Mouse (Mus musculus) lung, postnatal 36 days (tissue): Measurements from ENCODE around the gene Hsp90aa1.
A peak's percentile ranks its signal among the peaks of the same experiment; 100 is the strongest.
"Not testable (repeated sequence)": the region's sequence is repeated elsewhere in the genome, so short reads cannot be mapped to it uniquely, and the experiment has no call there.

ENCODE experiments used
- DNase-seq: peaks from one replicate; pipeline ENCODE4 v3.0.0; 2022; ENCODE audit warnings: mixed read lengths

The Hsp90aa1 gene

DNA sequence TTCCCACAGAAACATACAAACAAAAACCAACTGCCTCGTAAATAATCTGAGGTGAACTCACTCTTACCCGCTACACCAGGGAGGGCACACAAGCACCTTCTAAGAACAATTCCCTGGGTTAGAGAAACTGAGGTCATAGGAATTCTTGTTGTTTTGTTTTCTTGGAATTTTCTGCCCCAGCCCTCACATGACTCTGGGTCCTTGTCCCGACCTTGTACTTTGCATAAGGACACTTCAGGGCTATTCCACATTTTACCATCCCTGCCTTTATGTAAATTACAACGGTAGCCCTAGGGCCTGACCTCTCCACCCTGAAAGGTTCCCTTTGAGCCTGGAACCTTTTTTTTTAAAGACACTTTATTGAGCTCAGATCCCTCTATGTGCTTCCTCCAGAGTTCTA lies at the start of gene Hsp90aa1:
TSS of gene Hsp90aa1 (minus strand) at position 173 of the 400 bp plus-strand sequence.
- no peak for DNase-seq

- DNase-seq = no peak
These were observed 48.4 kb upstream of the Hsp90aa1 start for GRCm38 (mm10) chr12:110750770-110751439.

- DNase-seq = no peak
These were observed 35.8 kb upstream of the Hsp90aa1 start for GRCm38 (mm10) chr12:110738158-110738921.

DNA sequence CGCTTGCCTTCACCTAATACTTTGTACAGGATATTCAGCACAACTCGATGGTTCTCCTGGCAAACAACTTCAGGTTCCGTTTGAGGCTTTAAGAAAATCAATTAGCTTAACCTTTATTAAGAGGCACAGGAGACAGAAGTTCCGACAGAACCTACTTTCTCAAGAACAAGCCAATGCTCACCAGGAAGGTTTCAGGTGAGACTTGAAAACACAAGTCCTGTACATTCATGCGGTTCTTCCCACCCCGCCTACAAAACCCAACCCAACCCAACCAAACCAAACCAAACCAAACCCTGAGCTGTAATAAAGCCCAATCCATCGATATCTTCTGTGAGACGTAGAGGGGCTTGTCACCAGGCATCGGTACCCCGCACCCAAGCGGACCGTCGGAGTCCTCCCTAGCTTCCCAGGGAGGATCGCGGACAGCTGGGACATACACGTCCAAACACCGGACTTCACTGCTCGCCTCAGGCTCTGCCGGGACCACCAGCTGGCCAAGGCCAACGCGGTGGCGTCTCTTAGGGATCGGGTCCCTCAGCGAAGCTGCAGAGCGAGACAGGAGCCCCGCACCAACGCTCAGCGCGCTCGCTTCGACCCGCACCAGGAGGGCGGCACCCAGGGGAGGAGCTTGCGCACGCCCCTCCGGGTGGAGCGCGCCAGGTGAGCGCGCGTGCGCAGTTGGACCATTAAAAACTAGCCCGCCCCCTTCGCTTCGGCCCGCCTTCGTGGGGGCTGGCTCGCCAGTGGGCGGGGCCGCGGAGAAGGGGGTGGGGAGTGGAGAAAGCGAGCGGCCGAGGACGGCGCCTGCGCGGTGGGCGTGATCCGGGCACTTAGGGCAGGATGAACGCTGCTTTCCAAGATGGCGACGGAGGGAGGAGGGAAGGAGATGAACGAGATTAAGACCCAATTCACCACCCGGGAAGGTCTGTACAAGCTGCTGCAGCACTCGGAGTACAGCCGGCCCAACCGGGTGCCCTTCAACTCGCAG lies 34.9 kb upstream of the Hsp90aa1 start, which contains the start of gene Wdr20:
TSS of gene Wdr20 (plus strand) at position 775 of the 988 bp plus-strand sequence.
- peak; percentile 96 for DNase-seq

DNA sequence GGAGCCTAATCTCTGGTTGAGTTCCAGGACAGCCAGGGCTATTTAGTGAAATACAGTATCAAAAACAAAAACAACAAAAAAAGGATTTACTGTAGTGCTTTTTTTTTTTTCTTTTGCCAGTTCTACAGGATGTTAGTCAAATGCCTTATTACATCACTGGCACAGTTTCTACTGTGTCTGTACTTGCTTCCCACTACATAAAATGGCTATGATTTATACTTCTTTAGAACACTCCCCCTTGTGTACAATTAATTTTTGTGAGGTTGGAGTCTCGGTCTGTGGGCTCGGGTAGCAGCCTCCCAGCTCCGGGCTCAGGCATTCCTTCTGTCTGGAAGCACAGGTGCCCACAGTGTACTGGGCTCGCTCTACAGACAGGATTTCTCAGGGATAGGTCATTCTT lies 34.1 kb upstream of the Hsp90aa1 start:
- DNase-seq = no peak

- DNase-seq = not testable (repeated sequence)
These were observed 30.7 kb upstream of the Hsp90aa1 start for GRCm38 (mm10) chr12:110733254-110733653.

DNA sequence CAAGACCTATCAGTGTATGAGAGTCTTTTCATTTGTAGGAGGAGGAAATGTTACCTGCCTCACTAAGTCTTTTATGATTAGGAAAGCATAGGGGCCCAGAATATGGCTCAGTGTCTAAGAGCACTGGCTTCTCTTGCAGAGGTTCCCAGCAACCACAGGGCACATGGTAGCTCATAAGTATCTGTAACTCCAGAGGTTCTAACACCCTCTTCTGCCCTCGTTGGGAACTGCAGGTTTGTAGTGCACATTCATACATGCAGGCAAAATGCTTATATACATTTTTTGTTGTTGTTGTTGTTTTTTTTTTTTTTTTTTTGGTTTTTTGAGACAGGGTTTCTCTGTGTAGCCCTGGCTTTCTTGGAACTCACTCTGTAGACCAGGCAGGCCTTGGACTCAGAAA lies 23.9 kb upstream of the Hsp90aa1 start:
- DNase-seq = no peak

DNA sequence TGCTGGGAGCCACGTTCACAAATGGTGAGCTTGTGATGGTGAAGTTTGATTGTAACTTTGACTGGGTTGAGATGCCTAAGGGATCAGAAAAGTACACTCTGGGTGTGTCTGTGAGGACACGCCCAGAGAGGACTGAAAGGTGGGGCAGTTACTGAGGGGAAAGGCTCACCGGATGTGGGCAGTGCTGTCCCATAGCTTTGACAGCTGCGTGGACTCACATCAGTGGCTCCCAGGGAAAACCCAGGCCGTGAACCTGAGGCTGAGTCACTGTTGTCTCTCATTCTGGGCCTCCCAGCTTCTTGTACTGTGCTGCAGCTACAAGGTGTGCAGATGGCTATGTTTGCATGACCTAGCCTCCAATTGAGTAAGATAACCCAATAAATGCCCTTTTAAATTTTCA lies 23.0 kb upstream of the Hsp90aa1 start:
- DNase-seq = no peak

DNA sequence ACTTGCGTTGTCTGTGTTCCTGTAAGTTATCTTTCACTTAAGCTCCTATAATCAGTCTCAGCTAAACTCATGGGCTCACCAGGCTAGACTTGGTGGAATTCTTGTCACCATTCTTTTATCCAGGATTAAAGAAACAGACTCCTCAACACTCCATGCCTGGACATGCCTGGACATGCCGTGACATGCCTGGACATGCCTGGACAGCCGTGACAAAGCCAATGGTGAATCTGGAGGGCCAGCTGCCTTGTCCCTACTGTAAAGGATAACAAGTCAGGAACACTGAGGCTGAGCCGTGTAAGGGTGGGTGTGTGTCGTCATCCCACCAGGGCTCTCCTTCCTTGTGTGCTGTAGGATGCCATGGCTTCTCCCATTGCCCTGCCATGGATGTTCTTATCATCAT lies 22.5 kb upstream of the Hsp90aa1 start:
- no peak for DNase-seq

- no peak for DNase-seq
These were observed 13.5 kb upstream of the Hsp90aa1 start for GRCm38 (mm10) chr12:110716004-110716403.

DNA sequence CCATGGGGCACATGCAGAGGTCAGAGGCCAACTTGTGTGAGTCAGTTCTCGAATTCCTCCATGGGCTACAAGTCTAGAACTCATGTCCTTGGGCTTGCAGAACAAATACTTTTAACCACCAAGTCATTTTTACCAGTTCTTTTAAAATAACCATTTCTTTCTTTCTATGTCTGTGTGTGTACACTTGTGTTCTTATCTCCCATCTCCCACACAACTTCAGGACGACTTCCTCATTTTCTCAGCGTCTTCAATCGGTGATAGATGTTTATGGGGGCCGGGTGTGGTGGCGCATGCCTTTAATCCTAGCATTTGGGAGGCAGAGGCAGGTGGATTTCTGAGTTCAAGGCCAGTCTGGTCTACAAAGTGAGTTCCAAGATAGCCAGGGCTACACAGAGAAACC lies 11.7 kb upstream of the Hsp90aa1 start:
- DNase-seq = no peak

GRCm38 (mm10) chr12:110713784-110714183 lies 11.3 kb upstream of the Hsp90aa1 start:
- DNase-seq = no peak

- no peak for DNase-seq
These were observed 8.7 kb upstream of the Hsp90aa1 start for GRCm38 (mm10) chr12:110711270-110711669.

DNA sequence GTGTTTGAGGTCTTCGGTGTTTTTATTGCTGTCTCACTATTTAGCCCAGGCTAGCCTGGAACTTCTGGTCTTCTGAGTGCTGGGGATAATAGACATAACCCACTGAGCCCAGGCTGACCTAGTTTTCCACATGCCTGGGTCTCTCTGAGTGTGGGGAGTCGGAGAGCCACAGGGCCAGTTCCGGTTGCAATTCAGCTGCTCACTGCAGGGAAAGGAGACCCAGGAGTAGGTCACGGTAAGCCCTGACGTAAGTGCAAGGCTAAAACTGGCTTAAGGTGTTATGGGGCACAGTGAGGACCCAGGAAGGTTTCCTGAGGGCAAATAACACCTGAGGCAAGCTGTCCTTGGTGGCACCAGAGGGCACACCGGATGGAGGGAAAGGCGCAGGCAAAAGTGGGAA lies 4.9 kb upstream of the Hsp90aa1 start:
- DNase-seq = no peak

DNA sequence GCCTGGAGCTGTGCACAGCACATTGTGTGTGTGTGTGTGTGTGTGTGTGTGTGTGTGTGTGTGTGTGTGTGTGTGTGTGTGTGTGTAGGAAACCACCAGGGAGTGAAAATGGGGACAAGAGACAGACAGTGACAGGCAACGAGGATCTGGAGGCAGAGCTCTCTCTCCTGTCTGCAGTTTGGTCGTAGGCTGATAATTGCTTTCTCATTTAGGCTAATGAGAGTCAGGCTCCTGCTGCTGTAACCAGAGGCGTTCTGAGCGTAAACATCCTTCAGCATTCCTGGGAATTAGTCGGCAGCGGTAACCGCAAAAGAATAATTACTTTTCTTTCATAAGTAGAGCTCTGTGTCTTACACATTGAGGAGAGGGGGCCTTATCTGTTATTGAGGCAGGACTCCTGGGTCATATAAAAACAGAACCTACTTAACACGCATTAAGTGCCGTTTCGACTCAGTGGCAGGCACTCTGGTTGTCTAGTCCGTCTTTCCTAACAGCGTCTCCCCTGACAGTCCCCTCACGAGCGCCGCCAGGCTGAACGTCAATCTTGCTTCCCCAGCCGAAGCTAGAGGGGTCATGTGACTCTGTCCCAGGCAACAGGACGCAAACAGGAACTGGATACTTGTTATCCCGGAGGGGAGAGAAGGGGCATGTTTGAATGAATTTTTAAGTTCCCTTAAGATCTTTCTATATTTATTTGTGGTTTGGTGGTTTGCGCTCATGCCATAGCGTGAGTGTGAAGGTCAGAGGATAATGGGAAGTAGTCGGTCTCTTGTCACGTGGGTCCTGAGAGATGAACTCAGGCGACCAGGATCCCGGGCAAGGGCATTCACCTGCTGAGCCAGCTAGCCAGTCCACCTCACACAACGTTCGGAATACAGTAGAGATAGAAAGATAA lies 4.1 kb upstream of the Hsp90aa1 start:
- DNase-seq = peak; percentile 75

DNA sequence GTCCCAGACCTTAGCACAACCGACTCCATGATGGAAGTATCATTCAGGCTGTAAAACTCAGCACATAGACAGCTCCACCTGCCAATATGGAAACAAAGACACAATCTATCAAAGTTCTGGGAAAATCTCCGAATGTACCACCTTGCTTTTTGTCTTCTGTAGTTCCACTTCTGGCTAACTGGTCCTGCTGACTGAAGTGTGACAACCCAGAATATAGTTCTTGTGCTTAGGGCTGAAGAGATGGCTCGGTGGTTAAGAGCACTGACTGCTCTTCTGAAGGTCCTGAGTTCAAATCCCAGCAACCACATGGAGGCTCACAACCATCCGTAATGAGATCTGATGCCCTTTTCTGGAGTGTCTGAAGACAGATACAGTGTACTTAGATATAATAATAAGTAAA lies 2.9 kb upstream of the Hsp90aa1 start:
- DNase-seq = not testable (repeated sequence)

- no peak for DNase-seq
These were observed 1.2 kb upstream of the Hsp90aa1 start for GRCm38 (mm10) chr12:110703682-110704081.

DNA sequence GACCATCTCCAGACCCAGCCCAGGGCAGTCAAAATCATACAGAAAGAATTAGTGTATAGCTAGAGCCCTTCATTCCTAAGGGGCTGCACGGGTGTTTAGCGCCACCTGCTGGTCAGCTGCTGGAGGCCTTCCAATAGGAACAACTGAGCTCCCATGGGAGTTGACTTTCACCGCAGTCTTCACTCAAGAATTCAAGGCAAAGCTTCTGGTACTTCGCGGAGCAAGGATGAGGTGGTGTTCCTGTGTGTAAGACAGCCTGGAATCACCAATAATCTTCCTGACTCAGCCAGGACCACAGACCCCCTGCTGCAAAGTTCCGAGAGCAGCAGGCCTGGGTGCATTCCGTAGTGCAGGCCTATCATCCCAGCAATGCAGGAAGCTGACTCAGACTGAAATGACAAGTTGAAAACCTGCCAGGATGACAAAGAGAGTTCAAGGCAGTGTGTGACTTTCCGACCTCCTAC lies 512 bp upstream of the Hsp90aa1 start:
- peak; percentile 93 for DNase-seq

DNA sequence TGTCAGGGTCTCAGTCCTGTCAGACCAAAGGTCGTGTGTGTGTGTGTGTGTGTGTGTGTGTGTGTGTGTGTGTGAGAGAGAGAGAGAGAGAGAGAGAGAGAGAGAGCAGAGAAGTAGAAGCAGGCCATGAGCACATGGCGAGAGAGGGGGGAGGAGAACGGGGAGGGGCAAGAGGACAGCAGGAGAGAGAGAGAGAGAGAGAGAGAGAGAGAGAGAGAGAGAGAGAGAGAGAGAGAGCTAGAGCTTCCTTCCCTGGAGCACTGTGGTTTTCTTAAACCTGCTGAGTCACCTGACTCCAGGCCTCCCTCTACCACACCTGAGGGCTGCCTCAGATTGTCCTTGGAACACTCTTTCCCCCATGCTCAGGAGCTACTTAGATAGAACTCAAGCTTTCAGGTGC lies 1.2 kb downstream of the Hsp90aa1 start:
- not testable (repeated sequence) for DNase-seq

DNA sequence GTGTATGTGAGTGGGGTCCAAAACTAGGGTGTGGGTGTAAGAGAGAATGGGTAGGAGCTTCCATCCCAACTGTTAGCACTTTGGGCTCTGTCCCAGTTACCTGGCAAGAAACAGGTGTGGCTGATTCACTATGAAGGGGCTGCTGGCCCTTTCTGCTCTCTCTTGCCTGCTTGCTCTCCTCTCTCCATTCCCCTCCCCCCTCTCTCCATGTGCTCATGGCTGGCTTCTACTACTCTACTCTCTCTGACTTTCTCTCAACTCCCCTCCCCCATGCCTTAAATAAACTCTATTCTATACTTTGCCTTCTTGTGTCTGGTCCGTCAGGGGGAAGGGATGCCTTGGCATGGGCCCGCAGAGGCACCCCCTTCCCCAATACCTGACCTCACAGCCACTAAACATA lies 1.8 kb downstream of the Hsp90aa1 start:
- no peak for DNase-seq

DNA sequence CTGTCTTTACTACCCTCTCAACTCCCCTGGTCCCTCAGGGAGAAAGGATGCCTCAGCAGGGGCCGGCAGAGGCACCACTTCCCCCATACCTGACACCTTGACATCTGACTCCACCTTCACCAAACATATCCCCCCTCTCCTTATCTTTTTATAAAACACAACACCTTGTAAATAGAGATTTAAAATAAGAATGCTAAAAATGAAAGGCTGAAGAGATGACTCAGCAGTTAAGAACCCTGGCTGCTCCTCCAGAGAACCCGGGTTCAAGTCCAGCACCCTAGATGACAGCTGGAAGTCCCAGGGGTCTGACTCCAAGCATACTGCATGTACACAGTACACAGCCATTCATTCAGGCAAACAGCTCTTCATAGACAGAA lies 3.4 kb downstream of the Hsp90aa1 start:
- DNase-seq = no peak
